Mouse (Mus musculus) heart, postnatal 0 days (tissue): ENCODE data around the gene Sqstm1.
"Not testable (repeated sequence)": the region's sequence is repeated elsewhere in the genome, so short reads cannot be mapped to it uniquely, and the experiment has no call there.

Experiments used
- CTCF ChIP-seq: IDR thresholded peaks from 2 replicates; pipeline ENCODE4 v1.5.1; 2016; ENCODE audit warnings: antibody characterized with exemption, control low read depth, low read depth
- EP300 ChIP-seq: IDR thresholded peaks from 2 replicates; pipeline ENCODE4 v1.6.1; 2016; ENCODE audit warnings: antibody characterized with exemption, low read depth

GRCm38 (mm10) chr11:50174111-50174729 lies 36.4 kb downstream of the Sqstm1 start, which contains the start of gene Mrnip:
- not testable (repeated sequence) for TF ChIP-seq CTCF, EP300
